Mouse (Mus musculus) stomach, adult 2 months (tissue): Measurements from ENCODE around the gene Ifna2. TPM values are rescaled to one million over a fixed set of nuclear protein-coding genes. Genes with fewer than 3 reads are reported as not detected.

Experiments used
- polyA plus RNA-seq: library from polyadenylated mRNA; depleted of rRNA; stranded (reverse); fragments of >200 nt; gene quantifications from 2 replicates; pipeline ENCODE4 v1.2.3, GENCODE M21; 2012; rRNA removed

Ifna2 gene
- polyA plus RNA-seq: not detected in 2 replicates

DNA sequence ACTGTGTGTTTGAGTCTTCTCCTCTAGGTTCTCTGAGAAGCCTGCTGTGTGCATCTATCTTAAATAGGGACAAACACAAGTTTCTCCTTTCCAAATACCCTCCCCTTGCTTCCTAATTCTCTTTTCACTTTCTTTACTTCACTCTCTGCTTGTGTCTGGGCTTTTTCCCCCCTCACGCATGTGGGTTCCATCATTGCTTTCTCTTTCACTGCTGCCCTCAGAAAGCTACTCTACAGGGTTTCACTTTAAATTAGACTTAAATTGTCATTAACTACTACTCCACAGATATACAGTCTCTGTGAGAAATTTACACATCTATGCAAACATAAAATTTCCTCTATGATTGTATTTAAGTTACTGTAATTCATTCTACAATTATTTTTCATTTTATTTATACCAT, at the start of gene Ifna2:
Gene Ifna2, minus strand, starts transcription at position 101 of the 400 bp plus-strand sequence.

DNA sequence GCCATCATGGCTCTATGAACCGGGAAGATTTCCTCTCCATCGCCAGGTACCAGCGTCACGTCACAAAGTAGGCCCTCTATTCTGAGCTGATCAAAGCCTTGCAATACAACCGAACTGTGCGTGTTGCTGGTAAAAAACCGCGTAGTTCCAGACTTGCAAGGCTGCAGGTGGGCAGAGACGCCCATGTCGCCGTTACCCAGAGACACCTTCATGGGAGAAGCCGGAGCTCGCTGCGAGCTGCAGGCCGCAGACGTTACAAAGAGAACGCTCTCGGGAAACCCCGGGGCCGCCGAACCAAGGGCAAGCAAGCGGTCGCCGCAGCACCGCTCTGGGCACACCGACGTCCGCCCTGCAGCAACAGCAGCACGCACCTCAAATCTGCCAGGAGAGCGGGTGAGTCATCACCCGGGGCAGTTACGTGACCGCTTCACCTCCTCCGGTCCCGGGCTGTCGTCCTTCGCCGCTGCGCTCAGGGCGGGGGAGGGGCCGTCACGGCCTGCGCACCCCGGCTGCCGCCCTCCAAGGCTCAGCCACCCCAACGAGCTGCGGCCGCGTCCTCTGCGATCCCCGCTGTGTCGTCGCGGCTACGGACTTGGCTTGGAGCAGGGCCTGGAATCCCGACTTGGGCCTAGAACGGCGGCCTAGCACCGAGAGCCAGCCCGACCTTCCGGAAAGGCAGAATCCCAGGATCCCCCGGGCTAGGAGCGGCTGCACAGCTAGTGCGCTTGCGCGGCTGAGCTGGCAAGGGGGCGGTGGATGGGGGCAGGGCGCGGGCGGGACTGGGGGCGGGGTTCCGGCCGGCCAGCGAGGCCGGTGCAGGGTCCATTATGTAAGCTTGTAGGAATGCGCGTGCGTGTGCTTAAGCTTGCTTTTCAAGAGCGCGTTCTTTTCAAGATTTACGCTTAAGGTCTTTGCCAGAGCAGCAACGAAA, 38.3 kb upstream of the Ifna2 start, which contains the start of the genes Gm26566 and Klhl9:
Gene Gm26566, plus strand, starts transcription at position 15 of the 931 bp plus-strand sequence.
Gene Klhl9, minus strand, starts transcription at position 675 of the 931 bp plus-strand sequence.

GRCm38 (mm10) chr4:88691259-88691658, 7.5 kb upstream of the Ifna2 start, which contains the start of gene Ifnab:
Ifnab (minus strand) TSS chr4:88691359.

GRCm38 (mm10) chr4:88676824-88677223, 6.9 kb downstream of the Ifna2 start, which contains the start of gene Ifna16:
Ifna16 (minus strand) TSS chr4:88676924.

DNA sequence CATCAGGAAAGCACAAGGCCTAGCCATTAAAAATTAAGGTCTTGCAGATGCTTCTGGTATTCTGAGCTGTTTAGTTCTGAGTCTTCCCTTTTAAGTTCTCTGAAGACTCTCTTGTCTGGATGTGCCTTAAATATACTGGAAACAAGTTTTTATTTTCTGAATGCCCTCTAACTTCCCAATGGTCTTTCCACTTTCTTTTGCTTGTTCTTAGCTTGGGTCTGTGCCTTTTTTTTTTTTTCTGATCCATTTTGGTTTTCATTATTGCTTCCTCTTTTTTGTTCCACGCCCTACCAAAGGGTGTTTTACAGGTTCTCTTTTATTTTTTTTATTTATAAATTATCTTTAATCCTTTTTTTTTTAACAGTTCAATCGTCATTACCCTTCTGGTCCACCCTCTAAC, 39.4 kb downstream of the Ifna2 start, which contains the start of gene Ifna13:
Gene Ifna13, minus strand, starts transcription at position 101 of the 400 bp plus-strand sequence.

DNA sequence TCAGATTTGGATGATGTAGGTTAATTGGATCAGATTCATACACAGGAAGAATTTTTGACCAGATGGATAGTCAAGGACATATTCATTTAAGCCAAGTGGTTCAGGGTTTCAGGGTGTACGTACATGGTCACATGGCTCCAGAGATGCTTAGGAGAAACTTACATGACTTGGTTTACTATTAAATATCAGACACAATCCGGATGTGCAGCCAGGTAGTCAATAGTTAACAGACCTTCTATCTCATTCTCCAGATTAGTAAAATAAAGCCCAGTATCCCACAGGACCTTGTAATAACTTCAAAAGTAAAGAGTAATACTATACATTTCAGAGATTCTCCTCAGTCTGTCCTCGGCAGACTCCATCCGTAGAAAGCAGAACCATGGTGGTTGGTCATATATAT, 49.4 kb downstream of the Ifna2 start, which contains the start of gene C87499:
Gene C87499, minus strand, starts transcription at position 101 of the 400 bp plus-strand sequence.

Other genes with a start within 250 kb of the Ifna2 start
- gene Hacd4, start 245.0 kb downstream of the Ifna2 start, polyA plus RNA-seq: 0.62 and 0.87 TPM in 2 replicates
- not detected in 2 replicates for gene Ifnb1, start 161.1 kb downstream of the Ifna2 start, polyA plus RNA-seq
- not detected in 2 replicates for gene Ifna15, start 125.7 kb downstream of the Ifna2 start, polyA plus RNA-seq
- gene Ifna14, start 112.1 kb downstream of the Ifna2 start, polyA plus RNA-seq: not detected in 2 replicates
- not detected in 2 replicates for gene Ifna9, start 91.5 kb downstream of the Ifna2 start, polyA plus RNA-seq
- not detected in 2 replicates for gene Ifna12, start 80.5 kb downstream of the Ifna2 start, polyA plus RNA-seq
- gene C87499, start 49.5 kb downstream of the Ifna2 start, polyA plus RNA-seq: not detected in 2 replicates
- gene Ifna13, start 39.5 kb downstream of the Ifna2 start, polyA plus RNA-seq: not detected in 2 replicates
- not detected in 2 replicates for gene Ifna16, start 7.0 kb downstream of the Ifna2 start, polyA plus RNA-seq
- gene Ifnab, start 7.4 kb upstream of the Ifna2 start, polyA plus RNA-seq: not detected in 2 replicates
- gene Gm26566, start 37.9 kb upstream of the Ifna2 start, polyA plus RNA-seq: 0.30 TPM in 1 of 2 replicates, not detected in the other
- gene Klhl9, start 38.6 kb upstream of the Ifna2 start, polyA plus RNA-seq: 3.6 and 6.2 TPM in 2 replicates
- not detected in 2 replicates for gene Gm13271, start 71.0 kb upstream of the Ifna2 start, polyA plus RNA-seq
- gene Gm13283, start 76.2 kb upstream of the Ifna2 start, polyA plus RNA-seq: not detected in 2 replicates
- 0.08 TPM in 1 of 2 replicates, not detected in the other for gene Gm13290, start 89.9 kb upstream of the Ifna2 start, polyA plus RNA-seq
- not detected in 2 replicates for gene Gm13289, start 93.0 kb upstream of the Ifna2 start, polyA plus RNA-seq
- not detected in 2 replicates for gene Gm13272, start 95.9 kb upstream of the Ifna2 start, polyA plus RNA-seq
- gene Ifnz, start 98.2 kb upstream of the Ifna2 start, polyA plus RNA-seq: not detected in 2 replicates
- gene Gm13276, start 101.8 kb upstream of the Ifna2 start, polyA plus RNA-seq: not detected in 2 replicates
- gene Gm13277, start 104.7 kb upstream of the Ifna2 start, polyA plus RNA-seq: not detected in 2 replicates
- gene Gm13278, start 107.6 kb upstream of the Ifna2 start, polyA plus RNA-seq: not detected in 2 replicates
- not detected in 2 replicates for gene Gm13275, start 110.6 kb upstream of the Ifna2 start, polyA plus RNA-seq
- not detected in 2 replicates for gene Gm13279, start 113.5 kb upstream of the Ifna2 start, polyA plus RNA-seq
- not detected in 2 replicates for gene Gm13285, start 115.8 kb upstream of the Ifna2 start, polyA plus RNA-seq
- gene Gm13287, start 119.3 kb upstream of the Ifna2 start, polyA plus RNA-seq: not detected in 2 replicates
- not detected in 2 replicates for gene Gm13288, start 121.6 kb upstream of the Ifna2 start, polyA plus RNA-seq
- gene Ifna7, start 132.3 kb upstream of the Ifna2 start, polyA plus RNA-seq: not detected in 2 replicates
- not detected in 2 replicates for gene Ifna11, start 136.0 kb upstream of the Ifna2 start, polyA plus RNA-seq
- not detected in 2 replicates for gene Ifna6, start 143.5 kb upstream of the Ifna2 start, polyA plus RNA-seq
- gene Ifna5, start 151.6 kb upstream of the Ifna2 start, polyA plus RNA-seq: not detected in 2 replicates
- gene Ifna4, start 157.9 kb upstream of the Ifna2 start, polyA plus RNA-seq: not detected in 2 replicates
- gene Ifna1, start 166.2 kb upstream of the Ifna2 start, polyA plus RNA-seq: not detected in 2 replicates
- gene Ifne, start 196.3 kb upstream of the Ifna2 start, polyA plus RNA-seq: 0.12 TPM in 1 of 2 replicates, not detected in the other